Mouse (Mus musculus): ENCODE results near the gene Fuk.
"Not testable (repeated sequence)": the region's sequence is repeated elsewhere in the genome, so short reads cannot be mapped to it uniquely, and the experiment has no call there.

Gene Fuk

DNA sequence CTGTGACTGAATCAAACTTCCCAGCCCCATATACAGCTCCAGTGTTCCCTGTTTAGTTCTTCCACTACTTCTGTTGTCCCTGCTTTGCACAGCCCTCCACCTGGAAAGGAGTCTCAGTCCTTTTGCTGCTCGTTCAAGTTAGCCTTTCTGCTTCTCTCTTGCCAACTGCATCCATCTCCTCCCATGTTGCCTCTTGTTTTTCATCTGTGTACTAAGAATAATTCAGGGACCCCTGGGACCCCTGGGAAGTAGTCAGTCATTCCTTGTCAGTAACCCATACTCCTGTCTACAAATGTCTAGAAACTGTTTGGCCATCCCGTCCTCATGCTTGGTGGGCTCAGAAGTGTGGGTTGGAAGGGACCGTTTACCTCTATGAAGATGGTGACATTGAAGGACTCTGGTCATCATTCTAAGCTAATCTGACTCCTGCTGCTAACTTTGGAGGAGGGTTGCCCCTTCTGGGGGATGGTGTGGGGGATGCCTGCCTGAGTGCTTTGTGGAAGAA, 18.5 kb upstream of the Fuk start:
- in situ Hi-C loops (cut with MboI; ENCODE audit: low pct_unique_long_range_greater_than_20kb in 1 of 2, low sequenced_read_pairs in 2 of 2, unreplicated experiment in 1 of 2) = no loop called here

- in situ Hi-C loops (cut with MboI; ENCODE audit: low pct_unique_long_range_greater_than_20kb in 1 of 2, low sequenced_read_pairs in 2 of 2, unreplicated experiment in 1 of 2) = no loop called here
These were observed 17.9 kb upstream of the Fuk start for GRCm38 (mm10) chr8:110920032-110920772.

- in situ Hi-C loops (cut with MboI; ENCODE audit: low pct_unique_long_range_greater_than_20kb in 1 of 2, low sequenced_read_pairs in 2 of 2, unreplicated experiment in 1 of 2) = no loop called here
These were observed 17.2 kb upstream of the Fuk start, which contains the start of gene St3gal2 for GRCm38 (mm10) chr8:110919341-110920031. Gene St3gal2 (plus strand): TSS chr8:110919922.

DNA sequence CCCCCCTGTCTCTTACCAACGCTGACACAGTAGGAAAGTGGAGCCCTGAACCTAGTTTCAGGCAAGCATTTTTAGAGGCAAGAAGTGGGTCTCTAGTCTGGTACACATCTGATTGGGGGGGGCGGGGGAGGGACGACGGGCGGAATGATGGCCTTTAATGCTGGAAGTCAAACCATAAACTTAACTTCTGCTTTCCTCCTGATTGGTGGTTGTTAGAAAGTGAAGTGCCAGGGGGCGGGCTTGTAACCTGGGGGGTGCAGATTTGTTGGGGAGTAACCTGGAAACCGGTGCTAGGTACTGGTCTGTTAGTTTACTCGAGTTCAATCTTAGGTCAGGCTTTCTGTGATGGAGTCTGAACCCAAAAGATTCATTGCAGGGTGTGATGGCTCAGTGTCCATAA, 16.2 kb upstream of the Fuk start:
- in situ Hi-C loops (cut with MboI; ENCODE audit: low pct_unique_long_range_greater_than_20kb in 1 of 2, low sequenced_read_pairs in 2 of 2, unreplicated experiment in 1 of 2) = no loop called here

DNA sequence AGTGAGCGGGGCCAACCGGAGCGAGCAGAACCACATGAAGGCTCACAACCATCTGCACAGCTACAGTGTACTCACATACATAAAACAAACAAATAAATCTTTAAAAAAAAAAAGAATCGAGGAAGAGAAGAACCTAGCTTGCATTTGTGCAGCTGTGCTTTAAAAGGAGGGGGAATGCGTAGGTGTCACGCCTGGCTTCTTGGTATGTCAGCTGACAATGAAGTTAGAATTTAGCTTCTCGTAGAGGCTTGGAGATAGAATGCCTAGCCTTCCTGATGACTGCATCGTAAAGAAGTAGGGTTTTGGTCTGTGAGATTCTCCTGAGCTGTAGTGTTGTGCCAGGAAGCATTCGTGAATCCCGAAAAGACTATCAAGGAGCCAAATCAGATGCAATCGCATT, 15.7 kb upstream of the Fuk start:
- in situ Hi-C loops (cut with MboI; ENCODE audit: low pct_unique_long_range_greater_than_20kb in 1 of 2, low sequenced_read_pairs in 2 of 2, unreplicated experiment in 1 of 2) = no loop called here

- in situ Hi-C loops (cut with MboI; ENCODE audit: low pct_unique_long_range_greater_than_20kb in 1 of 2, low sequenced_read_pairs in 2 of 2, unreplicated experiment in 1 of 2) = no loop called here
These were observed 15.1 kb upstream of the Fuk start for GRCm38 (mm10) chr8:110917415-110917814.

DNA sequence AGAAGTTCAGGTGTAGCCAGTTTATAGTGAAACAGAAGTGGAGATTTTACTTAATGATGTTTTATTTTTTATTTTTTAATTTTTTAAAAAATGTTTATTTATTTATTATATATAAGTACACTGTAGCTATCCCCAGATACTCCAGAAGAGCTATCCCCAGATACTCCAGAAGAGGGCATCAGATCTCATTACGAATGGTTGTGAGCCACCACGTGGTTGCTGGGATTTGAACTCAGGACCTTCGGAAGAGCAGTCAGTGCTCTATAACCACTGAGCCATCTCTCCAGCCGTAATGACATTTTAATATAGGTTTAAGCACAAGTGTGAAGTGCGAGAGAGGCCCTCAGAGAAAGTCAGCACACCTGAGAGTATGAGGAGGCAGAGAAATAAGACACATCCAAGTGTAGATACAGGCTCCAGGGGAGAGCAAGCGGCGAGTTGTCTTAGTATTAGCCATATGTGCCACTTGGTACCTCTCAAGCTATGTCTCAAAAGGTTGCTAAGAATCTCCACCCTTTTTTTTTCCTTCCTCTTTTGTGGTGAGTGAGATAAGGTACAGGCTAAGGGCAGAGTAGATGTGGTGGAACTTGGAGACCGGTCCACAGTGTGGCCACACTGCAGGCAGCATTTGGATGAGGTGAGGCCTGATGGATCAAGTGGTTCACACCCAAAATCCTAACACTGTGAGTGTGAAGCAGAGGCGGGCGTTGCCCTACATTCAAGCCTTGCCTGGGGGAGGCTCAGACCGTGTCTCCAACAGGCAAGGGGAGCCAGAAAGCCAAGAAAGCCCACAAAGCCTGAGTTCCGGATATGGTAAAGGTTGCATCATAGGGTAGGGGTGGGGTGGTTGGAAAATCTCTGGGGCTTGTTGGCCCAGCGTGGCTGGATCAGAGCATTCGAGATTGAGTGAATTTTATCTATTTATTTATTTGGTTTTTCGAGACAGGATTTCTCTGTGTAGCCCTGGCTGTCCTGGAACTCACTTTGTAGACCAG, 9.6 kb upstream of the Fuk start:
- in situ Hi-C loops (cut with MboI; ENCODE audit: low pct_unique_long_range_greater_than_20kb in 1 of 2, low sequenced_read_pairs in 2 of 2, unreplicated experiment in 1 of 2) = no loop called here

DNA sequence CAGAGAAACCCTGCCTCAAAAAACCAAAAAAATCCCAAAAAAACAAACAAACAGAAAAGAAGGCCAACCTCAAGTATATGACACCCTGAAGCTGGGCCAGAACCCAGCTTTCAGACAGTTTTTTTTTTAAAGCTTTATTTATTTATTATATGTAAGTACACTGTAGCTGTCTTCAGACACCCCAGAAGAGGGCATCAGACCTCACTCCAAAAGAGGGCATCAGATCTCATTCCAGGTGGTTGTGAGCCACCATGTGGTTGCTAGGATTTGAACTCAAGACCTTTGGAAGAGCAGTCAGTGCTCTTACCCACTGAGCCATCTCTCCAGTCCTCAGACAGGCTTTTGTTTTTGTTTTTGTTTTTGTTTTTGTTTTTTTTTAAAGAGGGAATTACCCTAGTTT, 7.6 kb upstream of the Fuk start:
- in situ Hi-C loops (cut with MboI; ENCODE audit: low pct_unique_long_range_greater_than_20kb in 1 of 2, low sequenced_read_pairs in 2 of 2, unreplicated experiment in 1 of 2) = not testable (repeated sequence)

GRCm38 (mm10) chr8:110906682-110907081, 4.4 kb upstream of the Fuk start:
- in situ Hi-C loops (cut with MboI; ENCODE audit: low pct_unique_long_range_greater_than_20kb in 1 of 2, low sequenced_read_pairs in 2 of 2, unreplicated experiment in 1 of 2) = no loop called here

DNA sequence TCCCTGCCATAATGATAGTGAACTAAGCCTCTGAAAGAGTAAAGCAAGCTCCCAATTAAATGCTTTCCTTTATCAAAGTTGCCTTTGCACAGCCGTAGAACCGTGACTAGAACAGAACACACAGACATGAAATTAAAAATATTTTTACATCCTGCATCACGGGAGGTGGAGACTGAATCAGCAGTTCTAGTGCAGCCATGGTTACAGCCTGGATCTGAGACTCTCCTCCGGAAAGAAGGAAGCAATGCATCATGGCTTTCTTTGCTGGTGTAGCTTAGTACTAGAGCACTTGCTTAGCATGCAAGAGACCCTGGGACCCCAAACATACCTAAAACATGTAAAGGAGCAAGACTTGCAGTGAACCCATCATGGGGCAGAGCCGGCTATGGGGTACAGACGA, 3.1 kb upstream of the Fuk start:
- in situ Hi-C loops (cut with MboI; ENCODE audit: low pct_unique_long_range_greater_than_20kb in 1 of 2, low sequenced_read_pairs in 2 of 2, unreplicated experiment in 1 of 2) = no loop called here

DNA sequence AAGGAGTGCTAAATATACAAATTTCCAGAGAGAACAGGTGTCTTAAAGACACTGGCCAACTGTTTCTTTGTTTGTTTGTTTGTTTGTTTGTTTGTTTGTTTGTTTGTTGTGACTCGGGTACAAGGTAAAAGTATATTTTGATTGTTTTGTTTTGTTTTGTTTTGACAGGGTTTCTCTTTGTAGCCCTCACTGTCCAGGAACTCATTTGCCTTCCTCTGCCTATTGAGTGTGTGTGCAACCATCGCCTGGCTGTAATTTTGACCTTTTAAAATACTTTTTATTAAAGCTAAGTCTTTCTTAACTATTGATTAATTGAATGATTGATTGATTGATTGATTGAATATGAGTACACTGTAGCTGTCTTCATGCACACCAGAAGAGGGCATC, 284 bp upstream of the Fuk start:
- in situ Hi-C loops (cut with MboI; ENCODE audit: low pct_unique_long_range_greater_than_20kb in 1 of 2, low sequenced_read_pairs in 2 of 2, unreplicated experiment in 1 of 2) = no loop called here

DNA sequence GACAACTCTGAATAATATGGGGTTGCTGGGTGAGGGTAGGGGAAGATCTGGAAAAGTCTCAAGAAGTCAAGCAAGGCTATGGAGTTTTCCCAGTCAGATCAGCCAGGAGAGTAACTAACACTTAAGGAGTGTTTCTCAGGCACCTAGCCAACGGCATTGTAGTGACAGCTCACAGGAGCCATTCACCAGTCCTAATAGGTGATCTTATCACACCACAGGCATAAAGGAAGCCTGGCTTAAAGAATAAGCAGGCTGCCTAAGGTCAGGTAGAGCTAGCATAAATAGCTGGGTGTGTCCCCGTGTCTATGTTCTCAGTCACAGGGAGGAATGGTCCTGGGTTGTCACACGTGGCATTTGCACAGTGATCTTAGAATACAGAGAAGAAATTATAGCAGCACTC, 1.2 kb downstream of the Fuk start:
- in situ Hi-C loops (cut with MboI; ENCODE audit: low pct_unique_long_range_greater_than_20kb in 1 of 2, low sequenced_read_pairs in 2 of 2, unreplicated experiment in 1 of 2) = no loop called here

GRCm38 (mm10) chr8:110897495-110897894, 4.8 kb downstream of the Fuk start:
- in situ Hi-C loops (cut with MboI; ENCODE audit: low pct_unique_long_range_greater_than_20kb in 1 of 2, low sequenced_read_pairs in 2 of 2, unreplicated experiment in 1 of 2) = no loop called here

DNA sequence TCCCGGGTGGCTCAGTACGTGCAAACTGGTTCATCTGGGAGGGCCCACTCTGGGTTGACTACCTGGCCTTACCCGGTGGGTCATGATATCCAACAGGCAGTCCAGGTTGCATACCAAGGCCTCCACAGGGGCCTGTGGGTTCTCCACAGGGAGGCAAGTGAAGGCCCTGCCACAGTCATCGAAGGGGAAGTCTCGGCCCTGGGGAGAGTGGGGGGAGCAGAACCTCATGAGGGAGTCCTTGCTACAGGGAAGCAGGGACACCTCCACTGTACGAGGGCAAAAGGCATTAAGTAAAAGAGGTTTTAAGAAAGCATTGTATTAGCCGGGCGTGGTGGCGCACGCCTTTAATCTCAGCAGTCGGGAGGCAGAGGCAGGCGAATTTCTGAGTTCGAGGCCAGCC, 6.5 kb downstream of the Fuk start:
- in situ Hi-C loops (cut with MboI; ENCODE audit: low pct_unique_long_range_greater_than_20kb in 1 of 2, low sequenced_read_pairs in 2 of 2, unreplicated experiment in 1 of 2) = no loop called here

DNA sequence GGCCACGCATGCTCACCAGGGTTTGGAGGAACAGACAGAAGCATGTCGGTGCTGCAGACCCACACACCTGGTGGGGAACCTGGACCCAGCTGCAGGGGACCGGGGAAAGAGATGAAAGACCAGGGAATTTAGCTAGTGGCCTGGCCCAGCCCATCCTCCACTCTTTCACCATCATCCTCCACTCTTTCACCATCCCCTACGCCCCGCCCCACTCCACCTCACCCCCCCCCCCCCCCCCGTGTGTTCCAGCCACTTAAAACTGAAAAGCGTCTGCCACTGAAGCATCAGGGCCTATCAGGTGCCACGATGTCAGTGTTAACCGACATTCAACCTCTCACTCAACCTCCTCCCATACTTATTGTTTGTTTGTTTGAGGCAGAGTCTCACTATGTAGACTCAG, 7.0 kb downstream of the Fuk start:
- in situ Hi-C loops (cut with MboI; ENCODE audit: low pct_unique_long_range_greater_than_20kb in 1 of 2, low sequenced_read_pairs in 2 of 2, unreplicated experiment in 1 of 2) = no loop called here

- in situ Hi-C loops (cut with MboI; ENCODE audit: low pct_unique_long_range_greater_than_20kb in 1 of 2, low sequenced_read_pairs in 2 of 2, unreplicated experiment in 1 of 2) = no loop called here
These were observed 7.4 kb downstream of the Fuk start for GRCm38 (mm10) chr8:110894851-110895250.

DNA sequence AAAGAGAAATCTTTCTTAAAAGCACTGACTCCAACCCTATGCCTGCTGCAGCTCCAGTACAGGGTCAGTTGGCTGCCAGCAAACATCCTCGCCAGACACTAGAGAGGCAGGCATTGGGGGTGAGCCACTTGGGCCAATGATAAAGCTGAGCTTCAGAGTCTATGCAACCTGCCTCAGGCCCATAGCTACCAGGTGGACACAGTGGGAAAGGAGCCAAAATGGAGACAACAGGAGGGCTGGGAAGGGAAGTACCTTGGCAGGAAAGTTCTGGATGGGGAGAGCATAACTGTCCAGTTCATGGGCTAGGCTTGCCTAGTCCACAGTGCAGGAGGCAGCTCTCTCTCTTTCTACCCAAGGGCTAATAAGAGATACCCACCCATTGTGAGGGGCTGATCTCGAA, 9.4 kb downstream of the Fuk start:
- in situ Hi-C loops (cut with MboI; ENCODE audit: low pct_unique_long_range_greater_than_20kb in 1 of 2, low sequenced_read_pairs in 2 of 2, unreplicated experiment in 1 of 2) = no loop called here

- in situ Hi-C loops (cut with MboI; ENCODE audit: low pct_unique_long_range_greater_than_20kb in 1 of 2, low sequenced_read_pairs in 2 of 2, unreplicated experiment in 1 of 2) = no loop called here
These were observed 10.2 kb downstream of the Fuk start for GRCm38 (mm10) chr8:110892040-110892439.

DNA sequence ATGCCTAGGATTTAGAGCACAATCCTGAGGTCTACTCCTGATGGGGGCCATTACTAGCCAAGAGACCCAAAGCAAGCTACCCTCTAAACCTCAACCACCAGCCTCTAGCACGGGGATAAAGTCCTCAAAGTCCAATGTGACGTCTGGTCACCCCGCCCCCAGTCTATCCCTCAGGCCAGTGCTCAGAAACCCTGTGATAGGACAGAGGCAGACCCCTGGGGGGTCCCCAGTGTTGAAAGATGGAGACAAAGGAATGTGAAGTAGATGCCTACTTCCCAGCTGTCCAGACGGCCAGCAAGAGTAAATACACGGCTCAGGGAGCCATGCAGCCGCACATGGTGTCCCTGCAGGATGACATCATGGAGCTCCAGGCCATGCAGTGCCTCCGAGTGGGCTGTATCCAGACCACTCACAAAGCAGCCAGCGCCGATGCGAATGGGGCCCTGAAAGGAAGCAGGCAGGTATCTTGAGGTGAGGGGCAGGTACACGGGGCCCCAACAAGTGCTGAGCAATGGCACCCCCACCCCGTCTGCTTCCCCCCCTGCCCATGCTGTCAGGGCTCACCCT, 12.3 kb downstream of the Fuk start:
- in situ Hi-C loops (cut with MboI; ENCODE audit: low pct_unique_long_range_greater_than_20kb in 1 of 2, low sequenced_read_pairs in 2 of 2, unreplicated experiment in 1 of 2) = no loop called here

Data from mouse embryonic stem cell (cell line).